Mouse (Mus musculus): Measurements from ENCODE around the gene Slf1. TPM values are rescaled to one million over a fixed set of nuclear protein-coding genes. Genes with fewer than 3 reads are reported as not detected.

Slf1 gene
- polyA plus RNA-seq (2012; rRNA removed) = 34.2 and 40.9 TPM in 2 replicates

GRCm38 (mm10) chr13:77134931-77135620, at the start of gene Slf1, which contains the start of gene 2210408I21Rik:
Gene Slf1, minus strand, starts transcription at chr13:77135473.
Gene 2210408I21Rik, plus strand, starts transcription at chr13:77135540.

Other genes with a start within 250 kb of the Slf1 start
- gene 2210408I21Rik, start 67 bp upstream of the Slf1 start, polyA plus RNA-seq (2012; rRNA removed) = 2.0 and 4.3 TPM in 2 replicates

All from central nervous system, embryonic 11.5 days (tissue).